Mouse (Mus musculus) gastrocnemius, postnatal 14 days (tissue): ENCODE data around the gene F2rl2. TPM values are rescaled to one million over a fixed set of nuclear protein-coding genes. Genes with fewer than 3 reads are reported as not detected.

Experiments used
- DNase-seq: peaks from one replicate; pipeline ENCODE4 v3.0.0; 2021; ENCODE audit warnings: mixed read lengths
- intact Hi-C: fragments of 180-260 bp; cut with DNase I; formaldehyde crosslinking; loops from one replicate; pipeline ENCODE4 v1.15.1; 2025; ENCODE audit warnings: low total_unique reads
- total RNA-seq, 2 experiments: library from RNA; stranded (reverse); gene quantifications; 2 replicates each; pipeline ENCODE4 v1.2.3; 2021

Gene F2rl2
- total RNA-seq, 2 experiments from 2014 or later, result not detected

DNA sequence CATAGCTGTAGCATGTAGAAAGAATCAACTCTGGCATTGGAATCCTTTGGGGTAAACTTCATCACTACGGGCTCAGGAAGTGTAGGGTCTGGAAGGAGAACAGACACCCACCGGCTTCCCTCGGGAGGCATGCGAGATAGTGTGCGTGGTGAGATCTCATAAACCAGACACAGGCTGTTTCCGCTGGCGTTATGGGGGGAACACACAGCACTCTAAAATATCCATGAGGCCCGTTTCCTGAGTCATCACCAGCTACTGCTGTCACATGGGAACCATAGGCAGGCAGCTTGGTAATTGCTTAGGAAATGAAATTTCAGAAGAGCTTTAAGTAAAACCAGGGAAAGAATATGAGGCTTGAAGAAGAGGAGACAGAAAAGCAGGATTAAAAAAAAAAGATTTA, 4.5 kb upstream of the F2rl2 start:
- intact Hi-C loops, result no loop called here
- no peak for DNase-seq

DNA sequence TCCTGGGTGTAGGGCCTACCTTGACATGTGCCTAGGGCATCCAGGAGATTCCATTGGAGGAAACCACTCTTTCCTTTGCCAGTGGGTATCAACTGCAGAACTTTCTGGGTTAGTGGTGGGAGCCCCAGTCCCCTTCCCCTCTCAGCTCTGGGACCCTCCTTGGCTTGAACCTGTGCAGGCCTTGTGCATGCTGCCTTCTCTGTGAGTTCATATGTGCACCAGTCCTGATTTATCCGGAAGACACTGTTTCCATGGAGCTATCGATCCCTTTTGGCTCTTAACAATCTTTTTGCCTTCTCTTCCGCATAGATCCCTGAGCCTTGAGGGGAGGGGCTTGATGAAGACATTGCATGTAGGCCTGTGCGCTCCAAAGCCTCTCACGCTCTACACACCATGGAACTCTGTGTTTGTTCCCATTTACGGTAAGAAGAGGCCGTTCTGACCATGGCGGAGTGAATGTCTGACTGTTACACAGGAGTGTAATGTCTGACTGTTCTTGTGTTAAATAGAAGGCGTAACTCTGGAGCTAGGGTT, 466 bp upstream of the F2rl2 start:
- DNase-seq, result no peak

DNA sequence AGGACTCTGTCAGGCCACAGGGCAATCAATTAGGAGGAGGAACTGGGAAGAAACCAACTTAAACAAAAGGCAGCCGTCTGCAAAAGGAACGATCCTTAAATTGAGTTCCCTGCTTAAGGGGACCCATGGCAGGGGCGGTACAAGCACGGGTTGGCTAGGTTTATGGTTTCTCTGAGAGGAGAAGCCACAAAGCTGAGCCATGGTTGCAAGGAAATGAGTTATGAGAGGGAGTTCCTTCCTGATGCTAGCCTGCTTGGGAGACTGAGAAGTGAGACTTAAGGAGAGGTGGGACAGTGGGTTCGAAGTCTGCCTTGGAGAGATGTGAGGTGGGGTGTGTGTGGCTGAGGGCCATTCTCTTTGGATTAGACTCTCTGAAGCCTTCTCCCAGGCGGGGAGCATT, 1.2 kb downstream of the F2rl2 start:
- intact Hi-C loops, result no loop called here

More for the DNA sequence above, 466 bp upstream of the F2rl2 start:
- intact Hi-C loops, result no loop called here

DNA sequence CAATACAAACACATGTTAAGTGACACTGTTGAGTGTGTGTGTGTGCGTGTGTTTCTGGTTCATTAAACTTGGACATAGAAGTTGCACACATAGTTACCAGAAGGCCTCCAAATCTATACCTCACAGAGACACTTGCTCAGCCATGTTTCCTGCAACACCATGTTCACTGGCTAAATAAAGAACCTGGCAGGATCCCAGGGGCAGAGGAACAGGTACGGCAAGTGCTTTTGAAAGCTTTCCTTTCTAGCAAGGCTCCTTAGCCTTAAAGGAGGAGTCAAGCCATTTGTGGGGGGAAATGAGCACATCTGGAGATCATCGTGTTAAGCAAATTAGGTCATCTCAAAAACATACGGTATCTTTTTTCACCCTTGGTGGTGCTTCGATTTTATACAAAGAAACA, 6.7 kb downstream of the F2rl2 start:
- no peak for DNase-seq
- intact Hi-C loops, result no loop called here

More for the DNA sequence above, 1.2 kb downstream of the F2rl2 start:
- DNase-seq, result no peak

DNA sequence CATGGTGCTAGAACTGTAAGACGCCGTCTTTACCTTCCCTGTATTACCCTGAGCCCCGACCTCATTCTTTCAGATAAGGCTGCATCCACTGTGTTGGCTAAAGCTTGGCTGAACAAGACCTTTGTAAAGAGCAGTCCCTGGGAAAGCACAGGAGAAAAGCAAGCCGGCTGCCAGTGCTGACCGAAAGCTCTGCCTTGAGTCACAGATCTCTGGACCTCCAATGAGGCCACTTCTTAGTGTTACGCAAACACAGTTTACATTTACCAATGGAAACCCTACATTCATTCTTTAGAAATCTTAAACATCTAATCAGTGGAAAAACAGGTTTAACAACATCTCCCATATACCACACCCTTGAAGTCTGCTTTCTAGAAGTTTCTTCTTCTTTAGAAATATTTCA, 8.9 kb downstream of the F2rl2 start:
- intact Hi-C loops, result no loop called here
- DNase-seq, result no peak

DNA sequence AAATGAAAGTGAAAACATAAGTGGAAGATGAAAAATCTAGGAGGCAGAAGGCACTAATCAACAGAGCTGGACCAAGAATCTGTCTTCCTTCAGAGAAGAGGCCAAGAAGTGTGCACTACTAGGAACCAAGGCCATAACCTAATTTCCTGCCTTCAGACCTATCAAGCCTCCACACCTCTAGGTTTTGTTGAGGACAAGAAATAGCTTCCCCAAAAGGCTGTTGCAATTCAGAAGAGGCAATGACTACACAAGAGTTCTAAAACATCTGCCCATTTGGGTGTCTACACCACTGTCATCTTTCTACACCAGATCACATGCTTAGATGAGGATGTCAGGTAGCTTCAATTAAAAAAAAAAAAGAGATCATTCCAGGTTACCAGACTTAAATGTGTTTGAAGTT, 15.4 kb downstream of the F2rl2 start:
- no peak for DNase-seq

DNA sequence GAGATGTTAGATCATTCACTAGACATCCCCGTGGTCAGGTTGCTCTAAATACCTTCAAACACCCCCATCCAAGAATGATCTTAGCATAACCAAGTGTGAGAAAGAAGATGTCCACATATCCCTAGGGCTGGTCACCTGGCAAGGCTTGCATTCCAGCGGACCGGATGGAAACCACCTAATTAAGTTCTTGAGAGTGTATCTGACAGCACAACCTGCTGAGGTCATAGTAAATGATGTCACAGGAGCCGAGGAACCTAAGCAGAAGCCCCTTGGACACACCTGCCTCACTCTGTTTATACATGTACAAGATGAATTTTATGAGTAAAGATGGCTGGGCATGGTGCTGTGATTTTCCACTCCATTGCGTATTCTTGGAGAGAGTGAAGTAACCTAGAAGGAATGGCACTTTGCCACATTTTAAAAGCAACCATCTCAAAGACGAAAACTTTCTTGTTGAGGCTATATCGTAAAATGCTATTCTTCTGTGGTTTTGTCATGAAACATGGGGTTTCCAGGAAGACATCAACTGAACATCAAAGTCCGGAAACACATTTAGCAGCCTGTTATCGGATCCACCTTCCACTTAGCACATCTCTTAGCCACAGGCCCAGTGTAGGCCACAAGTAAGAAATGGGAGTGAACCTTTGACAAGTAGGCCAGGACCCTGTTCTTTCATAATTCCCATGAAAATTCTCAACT, 16.1 kb downstream of the F2rl2 start:
- no peak for DNase-seq
- intact Hi-C loops, result no loop called here

More for the DNA sequence above, 15.4 kb downstream of the F2rl2 start:
- intact Hi-C loops, result no loop called here

DNA sequence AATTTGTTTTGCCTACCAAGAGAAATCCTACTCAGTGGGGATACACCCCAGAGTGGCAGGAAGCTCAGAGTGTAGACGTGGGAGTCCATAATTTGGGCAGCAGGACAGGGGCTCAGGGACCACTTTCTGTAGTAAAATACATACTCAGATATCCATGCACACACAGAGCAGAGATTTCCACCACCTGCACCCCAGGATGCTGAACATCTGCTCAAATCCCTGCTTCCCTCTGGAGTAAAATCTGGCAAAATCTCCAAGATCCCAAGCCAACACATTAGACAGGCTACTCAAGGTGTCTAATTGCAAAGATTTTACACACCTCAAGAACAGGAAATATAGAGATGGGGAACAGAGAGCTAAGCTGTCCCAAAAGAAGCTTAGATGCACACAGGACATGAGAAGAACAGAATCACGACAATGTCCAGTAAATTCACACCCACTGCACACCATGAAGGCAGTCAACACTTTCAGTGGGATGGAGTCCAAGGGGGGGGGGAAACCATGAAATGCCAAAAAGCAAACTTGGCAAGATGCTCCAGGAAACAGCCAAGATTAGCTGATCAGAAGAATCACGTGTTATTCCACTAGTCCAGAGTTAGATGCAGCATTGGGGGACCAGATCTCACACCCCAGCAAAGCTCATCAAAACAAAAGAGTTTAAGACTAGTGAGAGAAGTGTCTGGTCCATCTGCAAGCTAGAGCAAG, 17.8 kb downstream of the F2rl2 start:
- intact Hi-C loops, result no loop called here
- no peak for DNase-seq

DNA sequence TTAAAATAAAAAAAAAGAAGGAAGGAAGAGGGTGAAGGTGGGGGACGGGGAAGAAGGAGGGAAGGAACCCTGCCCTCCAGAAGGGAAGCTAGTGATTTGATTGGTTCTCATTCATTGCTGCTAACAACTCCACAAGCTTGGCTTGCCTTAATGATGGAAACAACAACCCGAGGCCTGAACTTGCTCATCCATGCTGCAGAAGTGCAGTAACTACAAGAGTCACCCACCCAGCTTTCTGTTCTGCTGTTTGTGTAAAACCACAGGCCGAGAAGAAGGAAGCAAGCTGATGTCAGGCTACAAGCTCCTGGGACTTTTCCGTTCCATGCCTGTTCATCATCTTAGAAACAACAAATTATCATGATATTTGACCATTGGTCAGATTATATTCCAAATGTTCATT, 18.7 kb downstream of the F2rl2 start:
- intact Hi-C loops, result no loop called here
- DNase-seq, result no peak

DNA sequence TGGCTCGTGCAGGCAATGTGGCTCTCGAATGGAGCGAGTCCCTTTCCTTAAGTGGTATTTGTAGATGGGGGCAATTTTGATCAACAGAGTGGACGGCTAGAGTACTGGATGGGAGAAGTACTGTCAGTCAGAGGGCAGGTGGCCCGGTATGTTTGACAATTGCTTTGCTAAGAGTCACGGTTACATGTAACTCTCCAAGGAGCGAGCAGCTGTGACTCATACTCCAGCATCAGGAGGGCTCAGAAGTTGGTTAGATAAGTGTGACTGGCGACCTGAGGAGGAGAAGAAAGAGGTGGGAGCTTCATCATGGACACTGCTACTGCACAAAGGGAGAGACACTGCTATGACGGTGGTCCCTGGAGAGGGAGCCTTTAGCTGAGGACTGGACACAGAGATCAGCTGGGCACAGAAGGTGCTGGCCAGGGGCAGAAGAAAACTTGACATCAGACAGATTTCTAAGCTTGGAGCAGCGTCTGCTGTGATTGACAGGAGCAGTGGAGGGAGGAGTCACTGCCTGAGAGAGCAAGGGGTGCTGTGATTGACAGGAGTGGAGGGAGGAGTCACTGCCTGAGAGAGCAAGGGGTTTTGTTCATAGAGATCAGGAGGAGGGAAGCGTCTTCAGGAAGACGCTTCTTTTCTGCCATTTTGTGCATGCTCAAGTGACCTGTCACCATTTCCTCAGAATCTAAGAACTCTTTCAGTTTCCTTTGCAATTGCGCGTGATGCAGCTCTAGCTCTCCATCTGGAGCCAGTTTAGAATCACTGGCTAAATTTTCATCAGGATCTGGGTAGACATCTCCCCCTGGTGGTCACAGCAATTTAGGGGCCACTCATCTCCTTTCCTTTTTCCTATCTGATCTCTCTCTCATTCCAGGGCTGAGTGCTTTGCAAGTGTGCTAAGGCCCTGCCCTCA, 22.9 kb downstream of the F2rl2 start:
- DNase-seq, result peak; percentile 49
- intact Hi-C loops, result loop anchor here (5.0 kb wide), 2 partner anchors 52 to 157 kb away; no protein-coding TSS in a partner anchor

DNA sequence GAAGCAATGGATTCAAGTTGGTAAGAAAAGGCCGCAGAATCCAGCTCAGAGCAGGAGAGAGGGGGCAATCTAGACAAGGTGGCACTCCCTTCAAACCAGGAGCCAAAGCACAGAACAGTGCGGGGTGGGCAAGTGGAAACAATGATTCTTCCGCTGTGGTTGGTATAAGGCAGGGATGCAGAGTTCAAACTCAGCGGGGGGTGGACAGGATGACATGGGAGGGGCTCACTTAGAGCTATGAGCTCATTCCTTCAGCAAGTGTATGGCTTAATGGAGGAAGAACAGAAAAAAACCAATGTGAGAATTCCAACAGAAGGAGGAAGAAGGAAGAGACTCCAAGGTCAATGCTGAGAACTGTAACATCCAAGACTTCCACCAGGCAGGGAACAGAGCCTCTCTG, 33.8 kb downstream of the F2rl2 start:
- no peak for DNase-seq
- intact Hi-C loops, result no loop called here

DNA sequence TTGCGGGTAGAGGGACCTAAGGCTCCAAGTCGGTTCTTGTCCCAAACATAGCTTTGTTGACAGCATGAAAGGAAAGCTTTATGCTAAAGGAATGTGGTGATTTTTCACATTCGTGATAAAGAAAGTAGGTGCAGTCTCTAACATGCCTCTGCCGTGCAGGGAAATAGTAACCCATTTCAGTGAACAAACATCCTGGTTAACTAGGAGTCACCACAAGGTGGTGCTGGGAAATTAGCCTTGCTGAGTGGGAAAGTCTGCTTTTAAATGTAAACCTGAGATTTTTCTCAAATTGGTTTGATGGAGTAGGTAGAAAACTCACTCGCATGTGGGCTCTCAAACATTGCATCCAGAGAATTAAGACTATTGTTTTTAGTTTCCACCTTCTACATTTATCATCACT, 43.0 kb downstream of the F2rl2 start:
- no peak for DNase-seq
- intact Hi-C loops, result no loop called here

DNA sequence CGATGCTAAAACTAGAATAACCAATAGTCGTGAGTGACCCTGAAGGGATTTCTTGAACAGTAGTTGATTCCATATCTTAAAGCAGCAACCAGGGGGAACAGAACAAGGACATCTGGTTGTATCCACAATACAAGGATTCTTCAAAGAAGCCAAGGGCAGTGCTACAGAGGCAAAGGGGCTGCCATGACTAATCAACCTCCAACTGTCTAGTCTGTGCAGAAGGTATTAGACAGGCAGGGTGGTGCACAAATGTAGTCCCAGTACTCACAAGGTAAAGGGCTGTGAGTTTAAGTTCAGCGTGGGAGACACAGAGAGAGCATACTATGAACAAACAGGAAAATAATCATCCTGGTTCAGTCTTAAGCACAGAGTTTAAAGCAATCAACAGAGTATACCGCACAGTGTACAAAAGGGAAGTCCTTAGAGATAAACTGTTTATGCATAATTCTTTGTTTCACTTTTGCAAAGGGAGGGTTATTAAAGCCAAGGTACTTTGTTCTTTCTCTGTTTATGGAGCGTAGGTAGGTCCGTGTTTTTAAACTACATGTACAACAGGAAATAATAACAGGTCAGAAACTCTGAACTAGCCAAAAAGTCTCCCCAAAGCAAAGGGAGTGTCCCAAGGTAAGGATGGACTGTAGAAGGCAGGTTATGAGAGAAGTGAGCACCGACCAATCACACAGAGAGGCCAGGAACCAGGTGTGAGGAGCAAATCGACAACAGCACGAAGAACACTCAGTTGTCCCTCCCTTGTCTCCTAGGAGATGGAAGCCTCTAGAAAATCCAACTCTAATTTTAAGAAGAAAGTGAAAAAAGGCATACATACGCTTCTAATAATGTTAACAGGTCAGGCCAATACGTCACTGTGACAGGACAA, 45.4 kb downstream of the F2rl2 start:
- no peak for DNase-seq

DNA sequence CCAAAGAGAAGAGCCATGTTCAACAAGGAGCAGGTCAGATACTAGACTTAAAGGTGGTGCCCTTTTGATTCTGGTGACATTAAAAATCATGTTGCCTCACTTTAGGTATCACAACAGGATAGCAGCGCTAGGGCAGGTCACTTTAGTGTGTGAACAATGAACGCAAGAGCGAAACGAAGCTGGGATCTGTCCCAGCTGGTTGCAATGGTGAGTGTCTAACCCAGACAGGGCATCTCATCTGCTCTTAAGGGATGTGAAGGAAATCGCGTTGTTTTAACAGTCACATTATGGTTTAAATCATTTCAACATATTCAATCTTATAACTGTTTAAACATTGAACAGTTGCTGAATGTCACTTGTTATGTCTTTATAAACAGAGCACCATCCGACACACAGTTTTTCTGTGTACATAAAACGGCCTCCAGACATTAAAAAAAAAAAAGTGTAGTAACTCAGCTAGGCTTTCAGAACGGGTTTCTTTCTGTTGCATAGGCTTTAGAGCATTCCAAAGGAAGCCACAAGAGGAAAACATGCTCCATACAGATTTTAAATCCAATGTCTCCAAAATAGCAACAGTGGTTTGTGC, 46.3 kb downstream of the F2rl2 start:
- intact Hi-C loops, result no loop called here
- DNase-seq, result no peak

More for the DNA sequence above, 45.4 kb downstream of the F2rl2 start:
- intact Hi-C loops, result no loop called here

DNA sequence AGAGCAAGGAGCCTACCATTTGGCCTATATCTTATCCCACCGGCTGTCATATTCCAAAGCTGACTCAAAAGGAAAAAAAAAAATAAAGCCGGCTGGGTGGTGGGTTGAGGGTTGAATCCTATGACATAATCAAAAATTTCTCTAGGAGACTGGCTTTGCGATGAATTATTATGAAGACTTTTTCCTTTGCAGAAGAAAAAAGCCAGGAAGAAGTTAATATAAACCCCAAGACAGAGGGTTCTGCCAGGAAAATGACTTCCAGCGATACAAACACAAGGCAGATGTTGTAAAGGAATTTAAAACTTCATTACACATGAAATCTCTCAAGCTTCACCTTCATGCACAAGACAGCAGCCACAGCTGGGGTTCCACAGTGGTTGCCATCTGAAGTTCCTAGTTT, 48.8 kb downstream of the F2rl2 start:
- intact Hi-C loops, result no loop called here
- DNase-seq, result no peak

DNA sequence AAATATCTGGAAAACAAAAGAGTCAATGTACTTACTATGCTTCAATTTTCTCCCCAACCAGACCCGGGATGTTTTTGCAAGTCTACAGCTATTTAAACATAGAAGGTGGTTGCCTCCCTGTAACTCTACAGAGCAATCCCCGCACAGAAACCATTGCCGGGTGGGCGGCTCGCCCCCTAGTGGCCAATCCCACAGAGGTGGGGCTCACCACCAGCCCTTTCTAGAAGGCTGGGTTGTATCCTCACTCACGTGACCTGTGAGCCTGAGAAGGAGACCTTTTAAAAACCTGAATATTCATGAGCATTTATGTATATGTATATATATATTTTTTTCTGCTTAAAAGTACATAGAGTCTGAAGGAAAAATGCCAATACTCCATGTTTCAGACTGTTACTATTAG, 49.9 kb downstream of the F2rl2 start:
- intact Hi-C loops, result no loop called here
- peak; percentile 65 for DNase-seq

DNA sequence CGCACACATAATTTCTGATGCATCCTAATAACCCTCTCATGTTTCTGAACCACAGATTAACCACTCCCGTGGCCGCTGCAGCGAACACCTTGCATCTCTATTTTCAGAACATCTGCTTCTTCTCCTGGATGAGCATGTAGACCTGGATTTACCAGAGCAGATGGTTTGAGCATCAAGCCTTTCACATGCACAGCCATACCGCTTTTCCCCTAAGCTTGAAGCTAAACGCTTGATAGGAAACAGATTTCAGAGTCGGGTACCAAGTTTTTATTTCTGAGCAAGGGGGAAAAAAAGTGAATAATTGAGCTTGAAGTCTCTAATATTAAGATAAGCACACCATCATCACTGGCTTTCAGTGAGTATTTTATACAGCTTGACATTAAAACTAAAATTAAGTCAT, 50.4 kb downstream of the F2rl2 start:
- no peak for DNase-seq
- intact Hi-C loops, result no loop called here

DNA sequence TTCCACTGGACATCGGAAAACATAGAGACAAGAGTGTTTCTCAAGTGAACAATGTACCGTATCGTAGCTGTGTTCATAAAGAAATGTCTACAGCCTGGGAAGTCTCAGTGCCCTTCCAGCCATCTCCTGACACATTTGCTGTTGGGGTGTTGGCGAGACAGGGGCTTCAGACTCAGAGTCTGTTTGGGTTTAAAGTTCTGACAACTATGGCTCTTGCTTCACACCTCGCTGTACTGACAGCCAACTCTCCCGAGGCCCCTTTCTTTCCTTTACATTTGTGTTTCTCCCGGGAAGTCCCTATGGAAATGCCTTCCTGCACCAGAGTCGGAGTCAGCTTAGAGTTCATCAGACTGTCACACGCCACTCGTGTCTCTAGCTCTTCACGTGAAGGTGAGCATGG, 50.9 kb downstream of the F2rl2 start:
- intact Hi-C loops, result no loop called here

More for the DNA sequence above, 50.9 kb downstream of the F2rl2 start:
- no peak for DNase-seq
